Mouse (Mus musculus): ENCODE data around the gene Grid2. TPM values are rescaled to one million over a fixed set of nuclear protein-coding genes. Genes with fewer than 3 reads are reported as not detected.

Grid2 gene
- polyA plus RNA-seq, 1 experiment, result not detected

GRCm38 (mm10) chr6:64308631-64309030 lies 1053.0 kb downstream of the Grid2 start:
- no peak for DNase-seq (ENCODE audit: low read depth)

- no peak for DNase-seq (ENCODE audit: low read depth)
These were observed 1057.5 kb downstream of the Grid2 start for GRCm38 (mm10) chr6:64313132-64313531.

- DNase-seq (ENCODE audit: low read depth), result no peak
These were observed 1071.3 kb downstream of the Grid2 start for GRCm38 (mm10) chr6:64326936-64327335.

- no peak for DNase-seq (ENCODE audit: low read depth)
These were observed 1072.2 kb downstream of the Grid2 start for GRCm38 (mm10) chr6:64327876-64328275.

- DNase-seq (ENCODE audit: low read depth), result no peak
These were observed 1142.9 kb downstream of the Grid2 start for GRCm38 (mm10) chr6:64398413-64399098.

GRCm38 (mm10) chr6:64427658-64428057 lies 1172.0 kb downstream of the Grid2 start:
- DNase-seq (ENCODE audit: low read depth), result no peak

GRCm38 (mm10) chr6:64428898-64429297 lies 1173.2 kb downstream of the Grid2 start:
- no peak for DNase-seq (ENCODE audit: low read depth)

- DNase-seq (ENCODE audit: low read depth), result no peak
These were observed 1192.5 kb downstream of the Grid2 start for GRCm38 (mm10) chr6:64448127-64448526.

GRCm38 (mm10) chr6:64448864-64449355 lies 1193.2 kb downstream of the Grid2 start:
- no peak for DNase-seq (ENCODE audit: low read depth)

- no peak for DNase-seq (ENCODE audit: low read depth)
These were observed 1195.1 kb downstream of the Grid2 start for GRCm38 (mm10) chr6:64450770-64451169.

GRCm38 (mm10) chr6:64479884-64480283 lies 1224.2 kb downstream of the Grid2 start:
- no peak for DNase-seq (ENCODE audit: low read depth)

- DNase-seq (ENCODE audit: low read depth), result no peak
These were observed 1224.9 kb downstream of the Grid2 start for GRCm38 (mm10) chr6:64480592-64480991.

- DNase-seq (ENCODE audit: low read depth), result no peak
These were observed 1234.8 kb downstream of the Grid2 start for GRCm38 (mm10) chr6:64490313-64491067.

GRCm38 (mm10) chr6:64504394-64504793 lies 1248.7 kb downstream of the Grid2 start:
- no peak for DNase-seq (ENCODE audit: low read depth)

GRCm38 (mm10) chr6:64542168-64542567 lies 1286.5 kb downstream of the Grid2 start:
- no peak for DNase-seq (ENCODE audit: low read depth)

- no peak for DNase-seq (ENCODE audit: low read depth)
These were observed 1298.0 kb downstream of the Grid2 start for GRCm38 (mm10) chr6:64553645-64554044.

GRCm38 (mm10) chr6:64555220-64555619 lies 1299.5 kb downstream of the Grid2 start:
- DNase-seq (ENCODE audit: low read depth), result no peak

- DNase-seq (ENCODE audit: low read depth), result no peak
These were observed 1312.9 kb downstream of the Grid2 start for GRCm38 (mm10) chr6:64568599-64568998.

GRCm38 (mm10) chr6:64581338-64581737 lies 1325.7 kb downstream of the Grid2 start:
- no peak for DNase-seq (ENCODE audit: low read depth)

GRCm38 (mm10) chr6:64588487-64589205 lies 1333.0 kb downstream of the Grid2 start:
- DNase-seq (ENCODE audit: low read depth), result no peak

- no peak for DNase-seq (ENCODE audit: low read depth)
These were observed 1340.6 kb downstream of the Grid2 start for GRCm38 (mm10) chr6:64596261-64596660.

GRCm38 (mm10) chr6:64596835-64597234 lies 1341.2 kb downstream of the Grid2 start:
- DNase-seq (ENCODE audit: low read depth), result no peak

Data from gonadal fat pad, adult 2 months (tissue).